Mouse (Mus musculus) forebrain, embryonic 14.5 days (tissue): Measurements from ENCODE around the gene Atp6v1e2. TPM values are rescaled to one million over a fixed set of nuclear protein-coding genes. Genes with fewer than 3 reads are reported as not detected.

ENCODE experiments used
- polyA plus RNA-seq: library from polyadenylated mRNA; unstranded; fragments of >200 nt; fragmentation: Nextera tagmentation; extraction: Ambion mirVana; gene quantifications from 2 replicates; pipeline ENCODE4 v1.2.1, GENCODE M21; 2014

The Atp6v1e2 gene
- polyA plus RNA-seq, 1 experiment from 2014 or later = not detected

Other genes with a start within 250 kb of the Atp6v1e2 start
- 6.1 and 6.4 TPM in 2 replicates for gene Epas1, start 194.2 kb downstream of the Atp6v1e2 start, polyA plus RNA-seq
- gene Tmem247, start 30.5 kb downstream of the Atp6v1e2 start, polyA plus RNA-seq = not detected in 2 replicates
- 5.2 and 6.2 TPM in 2 replicates for gene Rhoq, start 15.2 kb upstream of the Atp6v1e2 start, polyA plus RNA-seq
- gene Pigf, start 77.5 kb upstream of the Atp6v1e2 start, polyA plus RNA-seq = 34.8 and 35.3 TPM in 2 replicates
- gene Cript, start 77.7 kb upstream of the Atp6v1e2 start, polyA plus RNA-seq = 249 and 265 TPM in 2 replicates
- 13.2 and 15.4 TPM in 2 replicates for gene Socs5, start 159.8 kb upstream of the Atp6v1e2 start, polyA plus RNA-seq